Mouse (Mus musculus): ENCODE data around the gene Rab3a.

Gene Rab3a

DNA sequence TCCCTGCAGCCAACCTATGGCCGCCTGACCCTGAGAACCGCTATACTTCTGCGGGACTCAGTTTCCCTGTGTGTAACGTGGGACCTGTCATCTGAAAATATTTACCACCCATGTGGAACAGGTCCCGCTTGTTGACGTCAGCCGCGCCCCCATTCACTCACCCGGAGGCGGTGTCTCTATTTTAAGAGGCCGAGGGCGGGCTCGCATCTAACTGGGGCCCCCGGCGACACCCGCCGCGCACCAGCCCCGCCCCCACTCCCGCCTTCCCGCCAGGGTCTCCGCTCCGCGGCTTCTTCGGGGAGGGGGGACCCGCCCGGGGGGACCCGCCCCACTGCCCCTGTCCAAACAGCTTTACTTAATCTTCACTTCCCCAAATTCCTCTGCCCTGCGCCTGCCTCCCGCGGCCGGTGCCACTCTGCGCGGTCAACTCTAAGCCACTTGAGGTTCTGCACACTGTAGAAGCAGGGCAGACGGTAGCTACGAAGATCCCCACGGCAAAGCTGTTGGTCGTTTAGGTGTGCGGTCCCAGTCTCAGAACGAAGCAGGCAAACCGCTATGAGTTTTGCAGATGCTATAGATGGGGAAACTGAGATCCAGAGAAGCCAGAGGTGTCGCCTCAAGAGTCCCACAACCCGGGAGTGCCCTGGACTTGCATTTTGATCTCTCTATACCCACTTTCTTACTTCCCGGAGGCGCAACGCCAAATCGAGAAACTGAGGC lies 49.4 kb downstream of the Rab3a start:
- no peak for DNase-seq

DNA sequence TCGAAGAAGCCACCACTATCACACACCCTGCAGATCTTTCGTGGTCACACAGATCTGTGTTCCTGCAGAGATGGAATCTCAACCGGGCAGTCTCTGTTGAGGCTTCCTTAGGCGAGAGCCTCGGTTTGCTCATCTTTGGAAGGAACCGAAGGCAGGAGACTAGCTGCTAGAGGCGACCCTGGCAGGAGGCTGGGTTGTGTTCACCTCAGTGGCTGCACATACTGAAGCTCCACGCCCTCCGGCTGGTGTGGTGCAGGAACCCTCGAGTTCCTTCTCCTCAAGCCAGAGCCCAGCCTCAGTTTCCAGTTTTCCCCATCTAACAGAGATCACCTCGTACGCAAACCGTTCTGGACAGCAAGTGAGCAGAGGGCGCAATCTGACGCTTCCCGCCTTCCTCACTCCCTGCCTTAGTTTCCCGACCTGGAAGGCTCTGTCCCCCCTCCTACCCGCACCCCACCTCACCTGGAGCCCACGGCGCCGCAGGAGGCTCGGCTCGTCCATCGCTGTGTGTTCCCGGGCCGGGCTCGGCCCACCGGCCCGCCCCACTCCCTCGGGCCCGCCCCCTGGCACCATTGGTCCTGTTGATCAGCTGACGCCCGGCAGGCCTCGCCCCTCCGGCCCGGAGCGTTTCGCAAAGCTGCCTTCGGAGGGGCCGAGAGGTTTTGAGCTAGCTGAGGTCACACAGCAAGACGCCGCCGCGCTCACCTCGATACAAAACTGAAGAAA lies 50.2 kb downstream of the Rab3a start, which contains the start of gene Mast3:
Gene Mast3 (minus strand): TSS at position 574 of the 726 bp plus-strand sequence.
- DNase-seq: peak; percentile 83 to 84

- DNase-seq: no peak
Measured at GRCm38 (mm10) chr8:70806541-70806940, 52.1 kb downstream of the Rab3a start.

- DNase-seq: no peak
Measured at GRCm38 (mm10) chr8:70807304-70807703, 52.8 kb downstream of the Rab3a start.

DNA sequence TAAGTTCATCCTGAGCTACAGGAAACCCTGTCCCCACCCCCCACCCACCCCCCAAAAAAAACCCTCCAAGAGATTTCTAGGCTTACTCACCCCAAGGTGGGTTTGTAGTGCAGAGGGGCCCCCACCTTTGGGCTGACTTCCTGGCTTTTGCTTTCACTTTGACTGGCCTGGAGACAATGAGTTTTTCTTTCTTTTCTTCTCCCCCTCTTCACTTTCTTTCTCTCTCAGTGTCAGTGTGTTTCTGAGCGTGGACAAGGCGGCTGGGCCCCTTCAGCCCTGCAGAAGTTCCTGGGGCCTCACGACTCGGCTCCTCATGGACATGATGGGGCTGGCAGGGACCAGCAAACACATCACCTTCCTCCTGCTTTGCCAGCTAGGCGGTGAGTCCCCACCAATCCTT lies 53.8 kb downstream of the Rab3a start, which contains the start of gene Il12rb1:
Gene Il12rb1 (plus strand): TSS at position 211 of the 400 bp plus-strand sequence.
- no peak for DNase-seq
